Mouse (Mus musculus) limb, embryonic 14.5 days (tissue): Measurements from ENCODE around the gene Lif. TPM values are rescaled to one million over a fixed set of nuclear protein-coding genes. Genes with fewer than 3 reads are reported as not detected.

ENCODE experiments used
- ATAC-seq: fragments of 200-750 bp; cut with Nextera tagmentation; 2 replicates; pipeline ENCODE4 v1.8.0; 2017; ENCODE audit warnings: low read depth, moderate number of reproducible peaks, moderate TSS enrichment; ENCODE audit not compliant: low FRiP score
- DNase-seq: peaks from one replicate; pipeline ENCODE4 v3.0.0-alpha.2; 2015; ENCODE audit warnings: low spot score
- H3K27ac ChIP-seq: fragments of 300-500 bp; sonication (generic); replicated peaks from 2 replicates; pipeline ENCODE4 v1.5.1; 2014; ENCODE audit warnings: low read depth, mild to moderate bottlenecking, low read length, moderate library complexity, mixed read lengths
- H3K27me3 ChIP-seq: fragments of 300-500 bp; sonication (generic); 2 replicates; pipeline ENCODE4 v1.6.1; 2014; ENCODE audit warnings: low read length, mixed read lengths; ENCODE audit not compliant: control insufficient read depth, insufficient read depth
- H3K36me3 ChIP-seq: fragments of 300-500 bp; sonication (generic); 2 replicates; pipeline ENCODE4 v1.6.1; 2014; ENCODE audit warnings: mild to moderate bottlenecking, low read length, moderate library complexity, mixed read lengths; ENCODE audit not compliant: control insufficient read depth, insufficient read depth
- H3K4me1 ChIP-seq: fragments of 300-500 bp; sonication (generic); 2 replicates; pipeline ENCODE4 v1.6.1; 2014; ENCODE audit warnings: antibody characterized with exemption, low read length, mixed read lengths; ENCODE audit not compliant: control insufficient read depth, insufficient read depth
- H3K4me2 ChIP-seq: fragments of 300-500 bp; sonication (generic); replicated peaks from 2 replicates; pipeline ENCODE4 v1.6.1; 2014; ENCODE audit warnings: low read depth, mild to moderate bottlenecking, low read length, moderate library complexity; ENCODE audit not compliant: severe bottlenecking
- H3K4me3 ChIP-seq: fragments of 300-500 bp; sonication (generic); replicated peaks from 2 replicates; pipeline ENCODE4 v1.5.1; 2014; ENCODE audit warnings: low read length
- H3K9ac ChIP-seq: fragments of 300-500 bp; sonication (generic); 2 replicates; pipeline ENCODE4 v1.6.1; 2014; ENCODE audit warnings: mild to moderate bottlenecking, low read depth, low read length, moderate library complexity; ENCODE audit not compliant: severe bottlenecking
- H3K9me3 ChIP-seq: fragments of 300-500 bp; sonication (generic); 2 replicates; pipeline ENCODE4 v1.6.1; 2016; ENCODE audit warnings: low read length; ENCODE audit not compliant: control insufficient read depth
- POLR2A ChIP-seq: fragments of 200-500 bp; IDR thresholded peaks from 2 replicates; pipeline ENCODE4 v1.8.0; 2012; ENCODE audit warnings: inconsistent platforms, mild to moderate bottlenecking, moderate library complexity, borderline replicate concordance; ENCODE audit not compliant: insufficient read depth, insufficient read length; ENCODE audit errors: extremely low read depth
- WGBS: fragments of 180-500 bp; shearing (Covaris S2); extraction: QIAGEN DNeasy Blood & Tissue Kit; methylation state at CpG from one replicate; pipeline ENCODE4 v1.1.7; 2014; 5-methylcytosine and 5-hydroxymethylcytosine counted together
- polyA plus RNA-seq, 2 experiments: library from polyadenylated mRNA; depleted of rRNA in 1 of 2; stranded (reverse) in 1 of 2; unstranded in 1 of 2; fragments of >200 nt; fragmentation: Nextera tagmentation in 1 of 2; extraction: Ambion mirVana in 1 of 2; gene quantifications; 2 replicates each; pipeline versions ENCODE4 v1.2.1 to v1.2.3; 2012 to 2014

The Lif gene
- polyA plus RNA-seq, 2 experiments: 0.50 to 0.89 TPM

DNA sequence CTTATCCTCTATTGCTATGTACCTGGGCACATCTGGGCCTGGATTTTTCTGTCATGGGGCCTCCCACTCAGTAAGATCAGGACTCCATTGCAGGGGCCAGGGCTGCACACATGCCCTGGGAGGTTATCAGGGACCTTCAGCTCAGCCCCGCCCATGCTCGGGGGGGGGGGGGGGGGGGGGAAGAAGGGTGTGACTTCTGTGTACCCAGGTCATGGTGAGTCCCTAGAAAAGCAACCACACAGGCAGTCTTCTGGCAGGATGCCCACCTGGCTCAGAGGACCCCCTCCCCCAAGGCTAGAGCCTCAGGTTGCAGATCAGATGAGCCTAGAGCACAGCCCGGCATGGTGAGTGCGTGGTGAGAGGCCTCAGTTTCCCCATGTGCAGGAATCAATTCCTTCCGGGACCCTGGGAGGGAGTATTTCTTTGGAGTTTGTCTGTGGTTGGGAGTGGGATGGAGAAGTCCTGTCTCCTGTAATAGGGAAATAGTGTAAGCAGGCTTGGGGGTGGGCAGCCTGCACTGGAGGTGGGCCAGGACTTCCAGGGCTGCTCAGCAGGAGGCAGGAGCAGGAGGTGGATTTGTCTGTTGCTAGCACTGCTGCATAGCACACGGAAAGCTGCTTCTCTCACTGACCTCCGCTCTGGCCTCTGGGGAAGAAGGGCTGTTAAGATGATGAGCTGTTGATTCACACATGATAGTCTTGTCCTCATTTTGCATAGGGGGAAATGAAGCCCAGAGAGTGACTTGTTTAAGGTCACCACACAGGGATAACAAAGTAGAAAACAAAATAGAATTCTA is 33.8 kb upstream of the Lif start:
- Histone ChIP-seq H3K9me3 (no peaks in the 10 kb centered on the region), H3K27ac (no peak overlapping the region), H3K4me2 (no peak overlapping the region), H3K4me3 (no peak overlapping the region), H3K36me3 (no peaks in the 10 kb centered on the region), H3K9ac (no peak overlapping the region), H3K4me1 (peaks cover 7% of the 10 kb centered on the region), H3K27me3 (no peaks in the 10 kb centered on the region)
- ATAC-seq: no peak
- TF ChIP-seq POLR2A: no peak
- no peak for DNase-seq
- 36% methylated on average over 5 of the region's 7 CpGs for WGBS

DNA sequence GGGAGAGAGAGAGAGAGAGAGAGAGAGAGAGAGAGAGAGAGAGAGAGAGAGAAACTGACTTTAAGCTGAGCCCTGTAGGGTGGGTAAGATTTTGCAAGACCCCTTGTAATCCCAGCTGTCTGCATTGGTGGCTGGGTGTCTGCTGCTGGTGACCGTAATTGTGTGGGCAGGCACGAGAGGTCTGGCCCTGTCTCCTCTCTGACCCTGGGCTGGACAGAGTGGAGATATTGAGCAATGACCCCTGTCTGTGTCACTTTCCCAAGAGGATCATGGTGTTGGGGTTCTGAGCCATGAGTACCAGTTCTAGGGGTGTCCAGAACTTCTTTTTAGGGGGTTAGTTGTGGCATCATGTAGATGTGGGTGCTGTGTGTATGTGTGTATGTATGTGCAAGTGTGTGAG is 33.1 kb upstream of the Lif start:
- Histone ChIP-seq H3K4me3 (no peak overlapping the region), H3K27ac (no peak overlapping the region), H3K9me3 (no peaks in the 10 kb centered on the region), H3K9ac (no peak overlapping the region), H3K4me2 (no peak overlapping the region), H3K27me3 (no peaks in the 10 kb centered on the region), H3K4me1 (peaks cover 3% of the 10 kb centered on the region), H3K36me3 (no peaks in the 10 kb centered on the region)
- 7% methylated on average over 2 of the region's 2 CpGs for WGBS
- no peak for TF ChIP-seq POLR2A
- no peak for DNase-seq
- no peak for ATAC-seq

DNA sequence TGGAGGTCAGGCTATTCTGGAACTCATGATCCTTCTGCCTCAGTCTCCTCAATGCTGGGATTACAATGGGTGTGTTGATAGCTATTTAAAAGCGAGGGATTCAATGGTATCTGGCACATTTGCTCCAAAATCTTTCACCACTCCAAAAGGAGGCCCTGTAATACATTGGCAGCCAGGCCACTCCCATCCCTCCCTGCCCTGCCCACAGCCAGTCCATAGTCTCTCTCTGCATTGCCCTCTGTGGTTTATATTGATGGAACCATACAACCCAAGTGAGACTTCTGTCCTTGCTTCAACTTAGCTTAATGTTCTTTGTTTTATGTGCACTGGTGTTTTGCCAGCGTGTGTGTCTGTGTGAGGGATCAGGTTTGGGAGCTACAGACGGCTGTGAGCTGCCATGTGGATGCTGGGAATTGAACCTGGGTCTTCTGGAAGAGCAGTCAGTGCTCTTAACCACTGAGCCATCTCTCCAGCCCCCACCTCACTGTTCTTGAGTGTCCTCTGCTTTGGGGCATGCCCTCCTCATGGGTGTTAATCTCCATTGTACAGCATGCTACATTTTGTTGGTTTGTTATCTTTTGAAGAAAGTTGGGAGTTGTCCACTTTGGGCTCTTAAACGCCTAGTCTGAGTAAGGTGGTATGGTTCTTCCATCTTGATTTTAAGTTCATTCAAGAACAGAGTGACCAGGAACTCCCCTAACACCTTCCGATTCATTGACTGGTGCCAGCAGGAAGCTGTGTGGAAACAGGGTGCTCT is 30.6 kb upstream of the Lif start:
- no peaks in the 10 kb centered on the region; the same call in 1 of the 2 replicates for H3K4me1 ChIP-seq
- no peak overlapping the region for H3K9ac ChIP-seq
- WGBS: 74% methylated on average over 5 of the region's 5 CpGs
- no peak for TF ChIP-seq POLR2A
- ATAC-seq: no peak
- H3K4me3 ChIP-seq: no peak overlapping the region
- H3K27ac ChIP-seq: no peak overlapping the region
- no peak for DNase-seq
- H3K9me3 ChIP-seq: no peaks in the 10 kb centered on the region
- no peak overlapping the region for H3K4me2 ChIP-seq
- H3K27me3 ChIP-seq: no peaks in the 10 kb centered on the region
- H3K36me3 ChIP-seq: no peaks in the 10 kb centered on the region

GRCm38 (mm10) chr11:4228463-4228862 is 28.9 kb upstream of the Lif start:
- WGBS: 32% methylated on average over 8 of the region's 8 CpGs
- TF ChIP-seq POLR2A: no peak
- no peak for ATAC-seq

GRCm38 (mm10) chr11:4229841-4230240 is 27.5 kb upstream of the Lif start:
- H3K9me3 ChIP-seq: no peaks in the 10 kb centered on the region
- H3K27me3 ChIP-seq: no peaks in the 10 kb centered on the region
- H3K27ac ChIP-seq: no peak overlapping the region
- H3K4me3 ChIP-seq: no peak overlapping the region
- DNase-seq: no peak
- no peaks in the 10 kb centered on the region for H3K4me1 ChIP-seq
- H3K9ac ChIP-seq: no peak overlapping the region
- TF ChIP-seq POLR2A: no peak
- H3K4me2 ChIP-seq: no peak overlapping the region
- no peaks in the 10 kb centered on the region for H3K36me3 ChIP-seq
- ATAC-seq: no peak
- WGBS: 59% methylated on average over 4 of the region's 4 CpGs

More at GRCm38 (mm10) chr11:4228463-4228862, 28.9 kb upstream of the Lif start:
- H3K4me3 ChIP-seq: no peak overlapping the region
- no peak for DNase-seq
- no peaks in the 10 kb centered on the region for H3K36me3 ChIP-seq
- H3K9ac ChIP-seq: no peak overlapping the region
- H3K4me2 ChIP-seq: no peak overlapping the region
- no peaks in the 10 kb centered on the region for H3K9me3 ChIP-seq
- H3K27ac ChIP-seq: no peak overlapping the region
- no peaks in the 10 kb centered on the region for H3K27me3 ChIP-seq
- no peaks in the 10 kb centered on the region; the same call in 1 of the 2 replicates for H3K4me1 ChIP-seq
